In the genomic region with DNA sequence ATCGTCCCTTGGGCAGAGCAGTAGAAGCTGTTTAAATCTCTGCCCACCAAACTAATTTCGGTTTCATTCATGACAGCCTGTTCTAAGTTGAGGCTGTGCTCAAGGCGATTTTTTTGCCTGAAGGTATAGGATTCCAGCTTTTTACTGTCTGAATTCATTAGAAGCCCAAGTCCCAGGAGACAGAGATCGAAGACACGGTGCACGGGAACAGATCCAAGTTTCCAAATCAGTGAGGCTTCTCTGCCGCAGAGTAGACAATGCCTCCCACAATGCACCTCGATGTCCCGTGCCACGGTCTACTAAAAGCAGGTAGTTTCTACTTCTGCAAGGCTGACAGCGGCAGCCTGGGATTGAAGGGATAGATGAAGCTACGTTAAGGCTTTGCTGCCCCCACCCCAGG, we compare ENCODE assay signal across 30 mouse cellular contexts.
DNase-seq lines count a peak whose midpoint lies in the region; ATAC-seq lines count a peak whose summit lies in the region.
"Had no signal": no experiment of that assay in that cellular context is flagged by ENCODE, and none has a peak within 500 bp of the region (broad histone marks: within the 10 kb centered on the region; RNA-seq: fewer than 3 reads in every experiment).

No protein-coding gene starts in this region.

- no peaks in the 10 kb centered on the region for H3K27me3 ChIP-seq in forebrain, embryonic 14.5 days (replicated peaks; ENCODE audit: control insufficient read depth, insufficient read depth, low read length)
- H3K27me3 ChIP-seq in forebrain, embryonic 13.5 days = no peaks in the 10 kb centered on the region
- no peaks in the 10 kb centered on the region; the same call in 1 of the 2 replicates for H3K27me3 ChIP-seq in neural tube, embryonic 13.5 days
- no peaks in the 10 kb centered on the region for H3K27me3 ChIP-seq in hindbrain, embryonic 16.5 days (replicated peaks; ENCODE audit: control insufficient read depth, insufficient read depth, low read length)
- H3K27me3 ChIP-seq: CH12.LX; forebrain, embryonic 15.5 days; intestine, embryonic 15.5 days; limb, embryonic 15.5 days; lung, embryonic 15.5 days; megakaryocyte, embryonic 14.5 days; neural tube, embryonic 12.5 days; Patski had no signal

- no peak for ATAC-seq in forebrain, embryonic 14.5 days
- no peak for ATAC-seq in forebrain, embryonic 13.5 days
- no peak for ATAC-seq in neural tube, embryonic 13.5 days (ENCODE audit: low read depth)
- ATAC-seq in hindbrain, embryonic 16.5 days = no peak
- ATAC-seq: forebrain, embryonic 15.5 days; intestine, embryonic 15.5 days; Patski had no signal

- no peak overlapping the region for H3K4me3 ChIP-seq in forebrain, embryonic 14.5 days (ENCODE audit: low read depth, low read length)
- no peak overlapping the region for H3K4me3 ChIP-seq in forebrain, embryonic 13.5 days
- H3K4me3 ChIP-seq in neural tube, embryonic 13.5 days = no peak overlapping the region
- no peak overlapping the region for H3K4me3 ChIP-seq in hindbrain, embryonic 16.5 days (ENCODE audit: low read length)
- H3K4me3 ChIP-seq: forebrain, embryonic 15.5 days; heart, embryonic 15.5 days; intestine, embryonic 15.5 days; limb, embryonic 15.5 days; lung, embryonic 15.5 days; neural tube, embryonic 12.5 days had no signal

- H3K36me3 ChIP-seq in forebrain, embryonic 14.5 days (ENCODE audit: control insufficient read depth, insufficient read depth, low read length) = no peaks in the 10 kb centered on the region
- H3K36me3 ChIP-seq in forebrain, embryonic 13.5 days (ENCODE audit: poor library complexity, severe bottlenecking) = no peaks in the 10 kb centered on the region
- no peaks in the 10 kb centered on the region for H3K36me3 ChIP-seq in neural tube, embryonic 13.5 days
- no peaks in the 10 kb centered on the region for H3K36me3 ChIP-seq in hindbrain, embryonic 16.5 days (ENCODE audit: control insufficient read depth, insufficient read depth, low read length)
- H3K36me3 ChIP-seq: forebrain, embryonic 15.5 days; G1E; heart, embryonic 15.5 days; intestine, embryonic 15.5 days; limb, embryonic 15.5 days; lung, embryonic 15.5 days; neural tube, embryonic 12.5 days had no signal

- H3K4me1 ChIP-seq in forebrain, embryonic 14.5 days (ENCODE audit: control insufficient read depth, insufficient read depth, low read length) = no peaks in the 10 kb centered on the region
- H3K4me1 ChIP-seq in forebrain, embryonic 13.5 days = peaks cover 9% of the 10 kb centered on the region; the same call in 1 of the 2 replicates
- peaks cover 14% of the 10 kb centered on the region for H3K4me1 ChIP-seq in neural tube, embryonic 13.5 days (replicated peaks)
- H3K4me1 ChIP-seq in hindbrain, embryonic 16.5 days (ENCODE audit: control insufficient read depth, insufficient read depth, low read depth, low read length) = peaks cover 5% of the 10 kb centered on the region; the same call in 1 of the 2 replicates
- H3K4me1 ChIP-seq: heart, embryonic 15.5 days; intestine, embryonic 15.5 days; limb, embryonic 15.5 days; lung, embryonic 15.5 days; megakaryocyte, embryonic 14.5 days; neural tube, embryonic 12.5 days had no signal

- WGBS in forebrain, embryonic 14.5 days = 65% methylated on average over 12 of the region's 12 CpGs
- WGBS in forebrain, embryonic 13.5 days = 73% methylated on average over 12 of the region's 12 CpGs
- whole genome bisulfite sequencing in neural tube, embryonic 13.5 days = 51% methylated on average over 12 of the region's 12 CpGs
- WGBS in hindbrain, embryonic 16.5 days = 42% methylated on average over 12 of the region's 12 CpGs

- no peak overlapping the region for H3K9ac ChIP-seq in forebrain, embryonic 14.5 days (ENCODE audit: low read length)
- H3K9ac ChIP-seq in forebrain, embryonic 13.5 days = no peak overlapping the region
- no peak overlapping the region for H3K9ac ChIP-seq in neural tube, embryonic 13.5 days
- H3K9ac ChIP-seq in hindbrain, embryonic 16.5 days (ENCODE audit: low read depth, low read length) = no peak overlapping the region
- H3K9ac ChIP-seq: forebrain, embryonic 15.5 days; heart, embryonic 15.5 days; intestine, embryonic 15.5 days; limb, embryonic 15.5 days; liver, embryonic 14.5 days; lung, embryonic 15.5 days; neural tube, embryonic 12.5 days had no signal

- peak; percentile 33 for DNase-seq in forebrain, embryonic 14.5 days (ENCODE audit: low spot score)
- no peak for DNase-seq in neural tube, embryonic 10.5 days (ENCODE audit: extremely low spot score, low spot score)
- no peak for DNase-seq in gastrocnemius, postnatal 10 days
- DNase-seq in spleen, adult 18-20 months = no peak
- DNase-seq in B cell, adult 2 months = no peak
- DNase-seq: adrenal gland, postnatal 36 days; cerebellum, adult 18-20 months; cerebellum, postnatal 36 days; gastrocnemius, postnatal 25 days; heart, postnatal 36 days; kidney, adult 8-10 months; kidney, postnatal 10 days; left cerebral cortex, postnatal 4 days; lung, postnatal 36 days; thymus, adult 18-20 months; thymus, postnatal 36 days had no signal

- no peak overlapping the region for H3K4me2 ChIP-seq in forebrain, embryonic 14.5 days (ENCODE audit: low read length)
- H3K4me2 ChIP-seq in forebrain, embryonic 13.5 days = no peak overlapping the region
- 0 out of 2 replicates have a peak overlapping the region, but pooled peaks have one; percentile 2 for H3K4me2 ChIP-seq in neural tube, embryonic 13.5 days
- peak overlapping the region; percentile 35 for H3K4me2 ChIP-seq in hindbrain, embryonic 16.5 days (ENCODE audit: low read length)
- H3K4me2 ChIP-seq: forebrain, embryonic 15.5 days; heart, embryonic 15.5 days; intestine, embryonic 15.5 days; limb, embryonic 15.5 days; lung, embryonic 15.5 days; neural tube, embryonic 12.5 days had no signal

- no peak overlapping the region for H3K27ac ChIP-seq in forebrain, embryonic 14.5 days (ENCODE audit: low read depth, low read length)
- no peak overlapping the region for H3K27ac ChIP-seq in forebrain, embryonic 13.5 days
- no peak overlapping the region for H3K27ac ChIP-seq in neural tube, embryonic 13.5 days (replicated peaks)
- no peak overlapping the region for H3K27ac ChIP-seq in hindbrain, embryonic 16.5 days (ENCODE audit: low read depth, low read length)
- H3K27ac ChIP-seq: forebrain, embryonic 15.5 days; heart, embryonic 15.5 days; intestine, embryonic 15.5 days; limb, embryonic 15.5 days; liver, embryonic 14.5 days; lung, embryonic 15.5 days; neural tube, embryonic 12.5 days had no signal

- no peaks in the 10 kb centered on the region for H3K9me3 ChIP-seq in forebrain, embryonic 14.5 days (replicated peaks; ENCODE audit: control insufficient read depth, low read length)
- H3K9me3 ChIP-seq in forebrain, embryonic 13.5 days (replicated peaks) = no peaks in the 10 kb centered on the region
- H3K9me3 ChIP-seq in neural tube, embryonic 13.5 days = no peaks in the 10 kb centered on the region
- no peaks in the 10 kb centered on the region for H3K9me3 ChIP-seq in hindbrain, embryonic 16.5 days (ENCODE audit: control insufficient read depth, low read length)
- H3K9me3 ChIP-seq: forebrain, embryonic 15.5 days; heart, embryonic 15.5 days; intestine, embryonic 15.5 days; limb, embryonic 15.5 days; lung, embryonic 15.5 days; neural tube, embryonic 12.5 days had no signal

Comparison
In these comparisons a context has a peak if more than half of its experiments do, and no peak if none do; other contexts are left out.
1. H3K4me2 ChIP-seq: peak in neural tube, embryonic 13.5 days (single experiment) and hindbrain, embryonic 16.5 days (single experiment); none in forebrain, embryonic 14.5 days (single experiment) and forebrain, embryonic 13.5 days (single experiment).